Mouse (Mus musculus): ENCODE measurements around the gene Btbd35f15.
"Not testable (repeated sequence)": the region's sequence is repeated elsewhere in the genome, so short reads cannot be mapped to it uniquely, and the experiment has no call there.

The Btbd35f15 gene

DNA sequence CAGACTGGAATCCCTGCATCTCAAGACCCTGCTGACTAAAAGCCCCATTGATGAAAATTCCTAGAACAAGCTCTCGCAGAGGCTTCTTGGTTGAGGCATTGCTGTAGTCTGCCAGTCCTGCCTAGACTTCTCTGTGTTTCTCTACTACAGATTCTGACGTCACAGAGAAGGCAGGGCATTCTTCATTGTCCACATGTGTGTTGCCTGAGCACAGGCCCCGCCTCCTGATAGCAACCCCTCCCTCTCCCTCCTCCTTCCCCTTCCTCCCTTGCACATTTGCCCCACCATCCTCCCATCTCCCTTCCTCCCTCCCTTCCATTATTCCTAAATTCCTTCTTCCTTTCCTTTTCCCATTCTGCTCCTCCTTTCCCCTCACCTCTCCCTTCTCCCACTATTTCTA lies at the start of gene Btbd35f15:
Gene Btbd35f15 (minus strand): TSS at position 101 of the 400 bp plus-strand sequence.
- DNase-seq (ENCODE audit: low read depth, low spot score); H3K36me3 ChIP-seq (ENCODE audit: control insufficient read depth, insufficient read depth, low read length, poor library complexity, severe bottlenecking); H3K27me3 ChIP-seq (ENCODE audit: control insufficient read depth, insufficient read depth, low read length, poor library complexity, severe bottlenecking): not testable (repeated sequence)

Data from splenic B cell, adult 2 months (primary cell).